Mouse (Mus musculus) intestine, embryonic 15.5 days (tissue): ENCODE measurements around the gene Med26. TPM values are rescaled to one million over a fixed set of nuclear protein-coding genes. Genes with fewer than 3 reads are reported as not detected.

Experiments
- ATAC-seq: fragments of 200-750 bp; cut with Nextera tagmentation; 2 replicates; pipeline ENCODE4 v1.8.0; 2017; ENCODE audit warnings: moderate TSS enrichment, moderate library complexity
- H3K27ac ChIP-seq: fragments of 300-500 bp; sonication (generic); 2 replicates; pipeline ENCODE4 v1.5.1; 2015; ENCODE audit warnings: mild to moderate bottlenecking, inconsistent platforms
- H3K27me3 ChIP-seq: fragments of 300-500 bp; sonication (generic); replicated peaks from 2 replicates; pipeline ENCODE4 v1.6.1; 2015; ENCODE audit warnings: inconsistent platforms
- H3K36me3 ChIP-seq: fragments of 300-500 bp; sonication (generic); 2 replicates; pipeline ENCODE4 v1.6.1; 2015; ENCODE audit warnings: inconsistent platforms
- H3K4me1 ChIP-seq: fragments of 300-500 bp; sonication (generic); replicated peaks from 2 replicates; pipeline ENCODE4 v1.6.1; 2015; ENCODE audit warnings: inconsistent platforms
- H3K4me2 ChIP-seq: fragments of 300-500 bp; sonication (generic); replicated peaks from 2 replicates; pipeline ENCODE4 v1.6.1; 2015; ENCODE audit warnings: mild to moderate bottlenecking, inconsistent platforms
- H3K4me3 ChIP-seq: fragments of 300-500 bp; sonication (generic); replicated peaks from 2 replicates; pipeline ENCODE4 v1.5.1; 2015; ENCODE audit warnings: inconsistent platforms
- H3K9ac ChIP-seq: fragments of 300-500 bp; sonication (generic); 2 replicates; pipeline ENCODE4 v1.6.1; 2015; ENCODE audit warnings: inconsistent platforms
- H3K9me3 ChIP-seq: fragments of 300-500 bp; sonication (generic); 2 replicates; pipeline ENCODE4 v1.6.1; 2016; ENCODE audit warnings: inconsistent platforms
- WGBS: fragments of 180-500 bp; shearing (Covaris S2); methylation state at CpG from one replicate; pipeline ENCODE4 v1.1.7; 2015; 5-methylcytosine and 5-hydroxymethylcytosine counted together
- polyA plus RNA-seq: library from polyadenylated mRNA; unstranded; fragments of >200 nt; fragmentation: Nextera tagmentation; extraction: Ambion mirVana; gene quantifications from 2 replicates; pipeline ENCODE4 v1.2.1, GENCODE M21; 2015

Gene Med26
- polyA plus RNA-seq, 1 experiment from 2014 or later = 13.1 TPM

GRCm38 (mm10) chr8:72572507-72572906 is 24.4 kb upstream of the Med26 start:
- Histone ChIP-seq H3K4me3 (peak overlapping the region; percentile 62), H3K9ac (peak overlapping the region; percentile 60), H3K27ac (peak overlapping the region; percentile 94), H3K36me3 (peaks cover 14% of the 10 kb centered on the region; the same call in 1 of the 2 replicates), H3K9me3 (no peaks in the 10 kb centered on the region), H3K27me3 (no peaks in the 10 kb centered on the region), H3K4me2 (peak overlapping the region; percentile 92), H3K4me1 (peaks cover 14% of the 10 kb centered on the region)
- 6% methylated on average over 10 of the region's 10 CpGs for WGBS
- ATAC-seq = no peak

- ATAC-seq = peak; percentile 50
- peak within 1 kb of the TSS; percentile 92 for H3K4me2 ChIP-seq
- no peaks in the 10 kb centered on the region for H3K9me3 ChIP-seq
These were observed 23.8 kb upstream of the Med26 start, which contains the start of gene Tmem38a for GRCm38 (mm10) chr8:72571611-72572473. Gene Tmem38a (plus strand): TSS chr8:72572055.

GRCm38 (mm10) chr8:72570633-72571610 is 22.9 kb upstream of the Med26 start, which contains the start of gene Smim7:
Gene Smim7 (minus strand): TSS chr8:72571088.
- Histone ChIP-seq H3K27ac (peak within 1 kb of the TSS; percentile 94), H3K4me2 (peak within 1 kb of the TSS; percentile 92), H3K4me1 (peaks cover 14% of the 10 kb centered on the region), H3K27me3 (no peaks in the 10 kb centered on the region), H3K9me3 (no peaks in the 10 kb centered on the region), H3K9ac (peak within 1 kb of the TSS; percentile 60), H3K4me3 (peak within 1 kb of the TSS; percentile 62), H3K36me3 (peaks cover 30% of the 10 kb centered on the region)
- ATAC-seq = peak; percentile 98
- WGBS = under 1% methylated on average over 52 of the region's 52 CpGs

More at GRCm38 (mm10) chr8:72571611-72572473, 23.8 kb upstream of the Med26 start, which contains the start of gene Tmem38a:
- peaks cover 21% of the 10 kb centered on the region for H3K36me3 ChIP-seq
- peak within 1 kb of the TSS; percentile 60 for H3K9ac ChIP-seq
- H3K4me1 ChIP-seq = peaks cover 14% of the 10 kb centered on the region
- WGBS = under 1% methylated on average over 45 of the region's 45 CpGs
- H3K27ac ChIP-seq = peak within 1 kb of the TSS; percentile 94
- peak within 1 kb of the TSS; percentile 62 for H3K4me3 ChIP-seq
- H3K27me3 ChIP-seq = no peaks in the 10 kb centered on the region

GRCm38 (mm10) chr8:72565970-72566369 is 17.9 kb upstream of the Med26 start:
- Histone ChIP-seq H3K27ac (no peak overlapping the region), H3K9me3 (no peaks in the 10 kb centered on the region), H3K27me3 (no peaks in the 10 kb centered on the region), H3K9ac (no peak overlapping the region), H3K36me3 (peaks cover 45% of the 10 kb centered on the region), H3K4me1 (peaks cover 10% of the 10 kb centered on the region), H3K4me3 (no peak overlapping the region), H3K4me2 (no peak overlapping the region)
- ATAC-seq = no peak
- WGBS = 93% methylated on average over 2 of the region's 2 CpGs

GRCm38 (mm10) chr8:72561111-72561689 is 13.1 kb upstream of the Med26 start:
- Histone ChIP-seq H3K4me1 (no peaks in the 10 kb centered on the region), H3K27ac (no peak overlapping the region), H3K4me3 (no peak overlapping the region), H3K27me3 (no peaks in the 10 kb centered on the region), H3K36me3 (peaks cover 24% of the 10 kb centered on the region), H3K9ac (no peak overlapping the region), H3K4me2 (no peak overlapping the region), H3K9me3 (no peaks in the 10 kb centered on the region)
- 86% methylated on average over 1 of the region's 1 CpGs for WGBS
- ATAC-seq = no peak

- 43% methylated on average over 4 of the region's 4 CpGs for WGBS
- Histone ChIP-seq H3K27ac (no peak overlapping the region), H3K9ac (no peak overlapping the region), H3K9me3 (no peaks in the 10 kb centered on the region), H3K4me2 (no peak overlapping the region), H3K36me3 (peaks cover 6% of the 10 kb centered on the region; the same call in 1 of the 2 replicates), H3K27me3 (no peaks in the 10 kb centered on the region), H3K4me1 (no peaks in the 10 kb centered on the region), H3K4me3 (no peak overlapping the region)
- no peak for ATAC-seq
These were observed 7.7 kb upstream of the Med26 start for GRCm38 (mm10) chr8:72555770-72556169.

- H3K9ac ChIP-seq = peak overlapping the region; percentile 62
- H3K36me3 ChIP-seq = no peaks in the 10 kb centered on the region
- H3K4me2 ChIP-seq = peak overlapping the region; percentile 80
- H3K27me3 ChIP-seq = no peaks in the 10 kb centered on the region
- peak overlapping the region; percentile 86; the same call in 1 of the 2 replicates for H3K27ac ChIP-seq
- H3K4me1 ChIP-seq = peaks cover 10% of the 10 kb centered on the region
- peak overlapping the region; percentile 89 for H3K4me3 ChIP-seq
- 8% methylated on average over 5 of the region's 5 CpGs for WGBS
- H3K9me3 ChIP-seq = no peaks in the 10 kb centered on the region
- ATAC-seq = no peak
These were observed 1.3 kb upstream of the Med26 start for GRCm38 (mm10) chr8:72549314-72549892.

- Histone ChIP-seq H3K4me2 (peak overlapping the region; percentile 80), H3K9me3 (no peaks in the 10 kb centered on the region), H3K9ac (peak overlapping the region; percentile 62), H3K27ac (peak overlapping the region; percentile 86), H3K4me3 (peak overlapping the region; percentile 89), H3K4me1 (peaks cover 10% of the 10 kb centered on the region), H3K36me3 (0 out of 2 replicates have a peak, but pooled peaks cover 4% of the 10 kb centered on the region), H3K27me3 (no peaks in the 10 kb centered on the region)
- peak; percentile 78 for ATAC-seq
- 0% methylated on average over 45 of the region's 45 CpGs for WGBS
These were observed 709 bp upstream of the Med26 start for GRCm38 (mm10) chr8:72548644-72549313.

- Histone ChIP-seq H3K4me2 (peak overlapping the region; percentile 71), H3K27ac (peak overlapping the region; percentile 75), H3K36me3 (0 out of 2 replicates have a peak, but pooled peaks cover 4% of the 10 kb centered on the region), H3K4me1 (peaks cover 10% of the 10 kb centered on the region), H3K4me3 (peak overlapping the region; percentile 89), H3K27me3 (no peaks in the 10 kb centered on the region), H3K9ac (peak overlapping the region; percentile 97), H3K9me3 (no peaks in the 10 kb centered on the region)
- WGBS = 1% methylated on average over 27 of the region's 27 CpGs
- no peak; the same call in 1 of the 2 replicates for ATAC-seq
These were observed 808 bp downstream of the Med26 start for GRCm38 (mm10) chr8:72547122-72547801.

- Histone ChIP-seq H3K36me3 (0 out of 2 replicates have a peak, but pooled peaks cover 4% of the 10 kb centered on the region), H3K4me2 (no peak overlapping the region), H3K4me3 (no peak overlapping the region), H3K9ac (no peak overlapping the region), H3K4me1 (no peaks in the 10 kb centered on the region), H3K9me3 (no peaks in the 10 kb centered on the region), H3K27me3 (no peaks in the 10 kb centered on the region), H3K27ac (no peak overlapping the region)
- no peak for ATAC-seq
These were observed 8.8 kb downstream of the Med26 start for GRCm38 (mm10) chr8:72539234-72539633.
